Mouse (Mus musculus) cerebral cortex, adult 2 months (tissue): Measurements from ENCODE around the gene Tia1.

ENCODE experiments used
- WGBS: fragments of 180-500 bp; shearing (Covaris S2); methylation state at CpG from one replicate; pipeline ENCODE4 v1.1.7; 2018; 5-methylcytosine and 5-hydroxymethylcytosine counted together

The Tia1 gene

DNA sequence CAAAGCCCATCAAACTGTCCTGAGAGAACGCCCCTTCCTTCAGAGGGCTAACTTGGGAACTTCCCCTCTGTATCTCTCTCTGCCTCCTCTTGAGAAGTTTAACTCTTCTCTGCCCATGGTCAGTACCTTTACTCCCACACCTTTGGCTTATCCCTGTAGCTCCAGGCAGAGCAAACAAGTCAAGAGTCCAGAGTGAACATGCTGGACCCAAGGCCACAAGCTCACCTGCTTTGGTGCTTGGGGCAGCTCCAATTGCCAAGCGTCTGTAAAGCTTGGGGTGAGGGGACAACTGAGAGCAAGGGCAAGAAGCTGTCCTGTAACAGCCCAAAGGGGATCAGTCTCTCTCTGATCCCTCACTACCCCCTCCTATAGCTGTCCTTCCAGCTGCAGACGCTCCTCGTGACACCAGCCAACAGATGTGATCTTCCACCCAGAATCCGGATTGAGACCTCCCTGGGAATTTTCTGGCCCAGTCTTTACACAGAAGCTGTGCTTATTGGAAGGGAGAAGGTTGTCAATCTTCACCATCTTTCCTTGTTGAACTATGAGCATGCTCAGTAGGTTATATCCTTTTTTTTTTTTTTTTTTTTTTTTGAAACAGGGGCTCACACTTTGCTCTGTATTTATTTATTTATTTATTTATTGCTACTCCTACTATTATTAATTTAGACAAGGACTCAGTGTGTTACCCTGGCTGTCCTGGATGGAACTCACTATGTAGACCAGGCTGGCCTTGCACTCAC lies 18.5 kb upstream of the Tia1 start:
- 87% methylated on average over 5 of the region's 5 CpGs for WGBS

DNA sequence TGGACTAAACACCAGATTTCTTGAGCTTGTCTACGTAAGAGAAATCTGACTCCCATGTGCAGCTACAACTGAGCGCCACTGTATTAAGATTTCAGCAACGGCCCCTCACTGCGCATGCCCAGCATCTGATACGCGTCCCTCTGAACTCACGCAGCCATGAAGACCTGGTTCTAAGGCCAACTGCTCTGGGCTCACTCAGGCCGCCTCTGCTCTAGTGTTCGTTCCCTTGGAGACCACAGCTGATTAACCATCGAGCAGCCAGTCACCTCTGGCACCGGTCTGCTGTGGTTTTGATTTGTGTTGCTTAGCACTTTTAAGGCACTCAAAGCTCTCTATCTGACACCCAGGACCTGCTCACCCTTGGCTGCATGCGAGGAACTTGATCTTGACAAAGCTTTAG lies 16.7 kb upstream of the Tia1 start:
- 84% methylated on average over 12 of the region's 12 CpGs for WGBS

DNA sequence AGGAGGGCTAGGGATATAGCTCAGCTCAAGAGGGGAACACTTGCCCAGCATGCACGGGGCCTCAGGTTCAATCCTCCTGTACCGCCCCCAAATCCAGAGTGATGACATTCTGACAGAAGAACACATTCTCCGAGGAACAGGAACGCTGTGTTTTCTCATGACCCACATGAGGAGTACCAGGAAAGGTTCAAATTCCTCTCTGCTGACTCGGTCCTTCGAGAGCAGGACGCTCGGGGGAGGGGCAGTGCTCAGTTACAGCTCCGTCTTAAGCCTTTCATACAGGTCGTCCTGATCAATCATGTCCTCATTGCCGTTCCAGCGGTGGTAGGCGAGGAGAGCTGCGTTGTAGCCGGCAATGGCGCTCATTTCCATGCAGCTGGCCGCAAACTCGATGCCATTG lies 15.6 kb upstream of the Tia1 start:
- 88% methylated on average over 18 of the region's 18 CpGs for WGBS

DNA sequence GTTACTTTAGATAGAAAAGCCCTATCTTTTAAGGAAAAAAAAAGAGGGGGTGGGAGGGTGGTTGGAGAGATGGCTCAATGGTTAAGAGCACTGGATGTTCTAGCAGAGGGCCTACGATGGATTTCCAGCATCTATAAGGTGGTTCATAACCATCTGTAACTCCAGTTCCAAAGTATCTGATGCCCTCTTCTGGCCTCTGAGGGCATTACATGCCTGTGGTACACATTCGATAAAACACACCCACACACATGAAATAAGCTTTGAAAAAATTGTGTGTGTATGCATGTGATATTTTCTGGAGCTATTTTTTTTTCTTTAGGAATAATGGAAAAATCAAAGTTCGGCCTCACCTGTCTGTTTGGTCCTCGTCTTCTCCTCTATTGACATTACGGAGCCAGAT lies 12.7 kb upstream of the Tia1 start:
- 84% methylated on average over 5 of the region's 5 CpGs for WGBS

DNA sequence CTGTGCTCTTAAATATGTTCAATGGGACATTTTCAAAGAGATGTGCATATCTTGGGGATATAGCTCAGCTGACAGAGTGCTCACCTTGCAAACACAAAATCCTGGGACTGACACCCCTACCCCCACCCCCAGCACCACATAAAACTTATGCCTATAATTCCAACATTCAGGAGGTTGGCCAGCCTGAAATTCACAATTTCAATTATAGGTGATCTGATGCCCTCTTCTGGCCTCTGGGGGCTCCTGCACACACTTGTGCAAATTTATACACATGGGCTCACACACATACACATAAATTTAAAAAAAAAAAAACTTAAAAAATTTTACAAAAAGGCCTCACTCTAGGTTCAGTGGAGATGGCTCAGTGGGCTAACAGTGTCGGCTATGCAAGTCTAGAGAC lies 10.8 kb upstream of the Tia1 start:
- 100% methylated on average over 1 of the region's 1 CpGs for WGBS

DNA sequence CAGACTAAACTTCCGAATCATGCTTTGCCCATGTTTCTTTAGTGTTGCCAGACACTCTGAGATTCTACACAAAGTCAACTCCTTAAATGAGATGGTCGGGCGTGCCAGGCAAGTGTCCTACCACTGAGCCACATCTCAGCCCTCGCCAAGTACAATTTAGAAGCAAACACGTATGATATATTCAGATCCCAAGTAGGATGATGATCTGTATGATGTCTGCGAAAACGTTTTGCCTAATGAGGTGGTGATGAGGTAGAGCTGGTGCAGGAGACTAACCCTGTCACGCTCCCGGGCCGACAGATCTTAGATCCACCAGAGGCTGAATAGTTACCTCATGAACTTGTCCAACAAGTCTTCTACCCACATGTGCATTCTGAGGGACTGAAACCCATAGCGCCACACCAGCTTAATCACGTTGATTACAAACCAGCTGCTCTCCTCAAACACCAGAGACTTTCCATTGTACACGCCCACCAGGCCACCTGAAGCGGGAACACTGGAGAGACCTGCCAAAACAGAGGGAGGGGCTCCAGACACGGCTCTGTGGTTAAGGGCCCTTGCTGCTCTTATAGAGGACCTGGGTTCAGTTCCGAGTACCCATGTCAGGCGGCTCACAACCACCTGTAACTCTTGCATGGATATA lies 9.8 kb upstream of the Tia1 start:
- WGBS: 76% methylated on average over 17 of the region's 17 CpGs

DNA sequence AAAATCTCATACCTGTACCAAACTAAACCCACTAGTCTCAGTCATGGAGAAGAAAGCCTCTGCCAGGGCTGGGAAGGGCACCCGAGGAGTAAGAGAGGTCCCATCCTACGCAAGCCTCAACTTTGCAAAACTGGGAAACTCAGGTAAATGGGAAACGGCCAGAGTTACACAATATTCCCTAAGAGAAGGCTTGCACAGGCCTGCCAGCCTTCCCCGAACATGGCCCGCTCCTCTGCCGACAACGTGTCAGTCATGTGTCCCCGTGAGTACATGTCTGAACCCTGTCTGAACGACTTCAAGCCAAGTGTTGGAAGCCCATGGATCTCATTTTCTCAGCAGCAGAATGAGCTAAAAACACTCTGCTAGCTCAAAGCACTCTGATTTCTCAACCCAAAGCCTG lies 9.0 kb upstream of the Tia1 start:
- WGBS: 67% methylated on average over 9 of the region's 9 CpGs

DNA sequence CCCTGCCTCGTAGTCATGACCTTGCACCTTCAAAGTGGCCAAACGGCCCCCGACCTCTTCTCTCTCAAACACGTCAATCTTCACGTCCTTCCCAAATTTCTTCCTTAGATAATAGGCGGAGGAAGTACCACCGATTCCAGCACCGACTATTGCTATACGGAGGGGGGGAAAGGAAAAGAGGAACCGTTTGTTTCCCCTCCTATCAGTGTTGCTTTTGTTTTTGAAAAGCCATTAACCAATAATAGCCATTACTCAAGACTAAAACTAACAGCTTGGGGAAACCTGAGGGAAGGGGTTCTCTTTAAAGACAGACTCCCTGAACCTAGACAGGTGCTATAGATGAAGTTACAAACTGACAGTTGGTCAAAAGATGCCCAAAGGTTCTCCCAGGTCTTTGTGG lies 8.1 kb upstream of the Tia1 start:
- 6% methylated on average over 10 of the region's 10 CpGs for WGBS

DNA sequence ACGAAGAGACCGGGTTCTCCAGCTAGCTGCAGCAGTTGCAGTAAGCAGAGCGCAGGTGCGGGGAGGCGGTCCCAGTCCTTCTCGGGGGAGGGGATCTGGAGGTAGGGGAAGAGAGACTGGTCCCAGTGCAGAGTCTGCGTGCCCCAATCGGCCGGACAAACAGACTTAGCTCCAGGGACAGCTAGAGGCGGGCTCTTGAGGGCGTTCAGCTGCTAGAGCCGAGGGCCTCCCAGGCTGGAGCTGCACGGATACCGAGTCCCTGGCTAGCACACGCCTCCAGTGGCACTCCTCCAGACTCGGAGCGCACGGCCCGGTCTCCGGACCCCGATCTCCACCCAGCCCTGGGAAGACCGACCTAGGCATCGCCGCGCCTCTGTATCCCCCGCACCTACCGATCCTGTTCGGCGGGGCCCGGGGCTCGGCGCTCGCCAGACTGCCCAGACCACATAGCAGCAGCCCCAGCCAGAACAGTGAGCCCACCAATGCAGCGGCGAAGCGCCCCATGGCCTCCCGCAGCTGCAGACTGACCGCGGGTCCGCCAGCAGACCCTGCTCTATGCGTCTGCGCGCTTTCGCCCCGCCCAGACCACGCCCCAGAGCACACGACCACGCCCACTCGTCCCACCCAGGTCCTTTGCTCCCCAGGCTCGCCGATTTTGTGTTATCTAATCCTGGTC lies 7.3 kb upstream of the Tia1 start, which contains the start of gene Pcyox1:
TSS of gene Pcyox1 (minus strand) at position 574 of the 676 bp plus-strand sequence.
- under 1% methylated on average over 51 of the region's 51 CpGs for whole genome bisulfite sequencing

DNA sequence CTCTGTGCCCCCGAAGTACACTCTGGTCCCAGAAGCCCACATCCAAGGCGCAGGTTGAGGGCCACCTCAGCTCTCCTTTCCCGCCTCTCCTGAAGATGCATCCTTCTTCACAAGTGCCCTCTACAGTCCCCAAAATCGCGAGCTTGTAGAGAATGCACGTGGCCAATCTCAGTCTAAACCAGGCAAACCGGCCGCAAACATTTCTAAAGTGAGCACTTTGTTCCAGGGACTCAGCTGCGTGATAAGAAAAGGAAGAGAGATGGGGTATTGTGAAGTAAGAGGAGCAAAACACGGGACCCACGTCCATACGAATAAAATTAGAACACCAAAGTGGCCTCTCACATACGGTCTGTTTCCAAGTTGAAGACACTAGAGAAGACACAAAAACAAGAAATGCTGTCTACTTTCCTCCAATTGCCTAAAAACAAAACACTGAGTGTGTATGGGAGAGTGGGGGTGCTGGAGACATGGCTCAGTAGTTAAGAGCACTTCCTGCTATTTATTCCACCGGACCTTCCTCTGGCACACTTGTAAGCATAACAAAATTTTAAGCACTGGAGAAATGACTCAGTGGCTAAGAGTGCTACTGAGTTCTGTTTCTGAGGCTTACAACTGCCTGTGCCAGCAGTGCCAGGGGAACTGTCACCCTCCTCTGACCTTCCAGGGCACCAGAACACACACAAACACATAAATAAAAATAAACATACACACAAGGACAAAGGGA lies 6.6 kb upstream of the Tia1 start:
- WGBS: under 1% methylated on average over 14 of the region's 14 CpGs

DNA sequence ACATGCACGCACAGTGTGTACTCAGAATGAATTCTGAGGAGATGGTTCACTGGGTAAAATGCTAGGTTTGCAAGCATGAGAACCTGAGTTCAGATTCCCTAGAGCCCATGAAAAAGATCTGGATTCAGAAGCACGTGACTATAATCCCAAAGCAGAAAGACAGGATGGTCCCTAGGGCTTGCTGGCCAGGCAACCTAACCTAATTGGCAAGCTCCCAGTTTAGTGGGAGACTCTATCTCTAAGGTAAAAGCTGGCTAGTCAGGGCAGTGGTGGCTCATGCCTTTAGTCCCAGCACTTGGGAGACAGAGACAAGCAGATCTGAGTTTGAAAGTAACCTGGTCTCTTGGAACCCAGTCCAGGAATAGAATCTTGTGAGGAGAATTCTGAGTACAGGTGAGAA lies 5.0 kb upstream of the Tia1 start:
- 84% methylated on average over 2 of the region's 2 CpGs for WGBS

DNA sequence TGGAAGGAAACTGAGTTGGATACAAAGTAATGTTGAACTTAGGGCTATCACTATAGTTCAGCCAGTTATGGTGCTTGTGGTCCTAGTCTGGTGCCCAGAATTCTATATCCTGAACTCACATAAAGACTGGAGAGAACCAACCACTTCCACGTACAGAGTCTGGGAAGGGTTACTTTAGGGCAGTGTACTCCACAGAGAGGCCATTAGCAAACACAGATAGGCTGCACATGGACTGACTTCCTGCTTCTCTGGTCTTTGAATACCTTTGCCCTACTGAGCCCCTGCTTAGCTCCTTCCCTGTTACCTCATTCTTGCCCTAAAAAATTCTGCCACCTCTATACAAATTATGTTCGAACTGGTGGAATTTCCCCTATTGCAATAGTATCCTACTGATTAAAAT lies 4.0 kb upstream of the Tia1 start:
- WGBS: 79% methylated on average over 2 of the region's 2 CpGs

DNA sequence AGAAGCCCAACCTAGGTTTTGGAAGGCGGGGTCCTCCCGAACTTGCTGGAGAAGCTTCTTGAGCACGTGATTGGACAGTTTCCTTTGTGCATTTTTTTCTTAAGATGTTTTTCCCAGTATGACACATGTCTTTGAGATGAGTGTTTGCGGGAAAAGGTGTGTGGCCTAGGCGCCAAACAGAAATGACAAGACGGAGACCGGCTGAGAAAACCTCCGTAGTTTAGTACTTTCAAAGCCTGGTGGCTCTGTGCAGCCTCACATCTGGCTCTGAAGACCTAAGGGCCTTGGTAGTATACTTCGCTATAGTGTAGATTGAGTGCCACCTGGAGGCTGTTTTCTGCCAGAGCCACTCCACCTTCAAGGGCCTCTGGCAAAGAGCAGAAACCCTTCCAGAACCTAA lies 3.0 kb upstream of the Tia1 start:
- 11% methylated on average over 9 of the region's 9 CpGs for WGBS

DNA sequence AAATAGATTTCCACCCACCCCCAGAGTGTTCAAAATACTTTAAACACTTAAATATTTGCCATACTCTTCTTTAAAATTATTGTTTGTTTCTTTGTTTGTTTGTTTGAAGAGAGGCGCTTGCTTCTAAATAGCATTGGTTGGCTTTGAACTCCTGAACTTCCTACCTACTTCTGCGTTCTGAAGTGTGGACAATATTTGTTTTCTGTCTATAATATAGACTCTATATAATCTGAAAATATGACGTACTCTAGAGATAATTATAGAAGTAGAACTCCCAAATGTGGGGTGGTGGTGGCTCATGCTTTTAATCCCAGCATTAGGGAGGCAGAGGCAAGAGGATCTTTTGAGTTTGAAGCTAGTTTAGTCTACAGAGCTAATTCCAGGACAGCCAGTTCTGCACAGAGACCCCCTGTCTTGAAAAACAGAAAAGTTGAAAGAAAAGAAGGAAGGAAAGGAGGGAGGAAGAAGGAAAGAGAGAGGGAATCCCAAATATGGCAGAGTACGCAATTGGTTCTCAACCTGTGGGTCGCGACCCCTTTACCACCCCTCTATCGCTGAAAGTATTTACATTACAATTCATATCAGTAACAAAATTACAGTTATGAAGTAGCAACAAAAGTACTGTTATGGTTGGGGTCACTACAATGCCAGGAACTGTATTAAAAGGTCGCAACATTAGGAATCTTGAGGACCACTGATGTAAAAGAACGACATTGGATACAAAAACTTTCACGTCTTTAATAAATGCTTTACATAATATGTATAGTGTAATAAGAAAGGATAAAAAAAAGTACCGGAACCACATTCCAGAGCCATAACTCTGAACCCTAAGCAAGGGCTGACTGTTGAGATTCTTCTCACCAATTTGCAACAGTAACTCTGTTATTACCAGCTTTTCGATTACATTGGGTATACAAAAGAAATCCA lies 1.1 kb upstream of the Tia1 start:
- 30% methylated on average over 12 of the region's 12 CpGs for WGBS

DNA sequence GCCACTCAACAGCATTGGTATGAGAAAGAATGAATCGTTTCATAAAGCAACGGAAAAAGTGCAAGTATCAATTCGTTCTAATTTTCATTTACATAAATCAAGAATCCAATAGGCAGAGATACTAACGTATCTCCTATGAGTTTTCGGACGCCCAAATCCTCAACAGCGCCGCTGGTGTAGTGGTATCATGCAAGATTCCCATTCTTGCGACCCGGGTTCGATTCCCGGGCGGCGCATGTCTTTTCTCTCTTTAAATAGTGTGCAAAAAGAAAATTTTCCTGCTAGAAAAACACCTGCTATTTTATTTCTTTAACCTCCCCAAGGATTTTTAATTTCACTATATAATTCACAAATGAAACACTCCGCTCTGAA lies 305 bp upstream of the Tia1 start:
- WGBS: under 1% methylated on average over 15 of the region's 15 CpGs

DNA sequence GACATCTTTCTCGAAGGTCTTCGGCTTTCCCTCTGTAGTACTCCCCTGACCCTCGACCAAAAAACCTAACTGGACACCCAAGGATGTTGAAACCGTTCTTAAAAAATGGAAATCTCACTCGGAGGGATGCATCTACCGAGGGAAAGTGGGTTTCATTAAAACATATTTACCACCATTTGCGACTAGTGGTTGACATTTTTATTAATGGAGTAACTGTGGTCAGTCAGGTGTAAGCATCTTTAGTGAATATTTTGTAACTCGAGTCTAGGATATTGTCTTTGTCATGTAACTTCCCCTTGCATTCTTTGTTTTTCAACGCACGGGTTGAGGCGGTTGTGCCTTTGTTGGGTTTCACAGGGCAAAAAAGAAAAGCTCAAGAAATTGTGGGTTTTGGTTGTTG lies 977 bp downstream of the Tia1 start:
- WGBS: under 1% methylated on average over 11 of the region's 11 CpGs

DNA sequence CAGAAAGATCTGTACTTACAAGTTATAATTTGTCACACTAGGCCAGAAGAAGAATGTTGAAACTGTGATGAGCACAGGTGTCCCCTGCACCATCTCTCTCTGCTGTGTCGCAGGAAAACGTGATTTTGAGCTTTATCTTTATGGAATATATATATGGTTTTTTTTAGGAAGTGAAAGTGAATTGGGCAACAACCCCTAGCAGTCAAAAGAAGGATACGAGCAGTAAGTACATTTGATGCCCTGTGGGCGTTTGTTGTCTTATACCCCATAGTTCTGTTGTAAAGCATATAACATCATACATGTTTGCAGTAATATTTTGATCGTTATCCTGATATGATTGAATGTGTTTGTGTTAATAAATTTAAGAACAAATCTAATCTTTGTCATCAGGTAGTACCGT lies 14.7 kb downstream of the Tia1 start:
- 90% methylated on average over 6 of the region's 6 CpGs for WGBS

DNA sequence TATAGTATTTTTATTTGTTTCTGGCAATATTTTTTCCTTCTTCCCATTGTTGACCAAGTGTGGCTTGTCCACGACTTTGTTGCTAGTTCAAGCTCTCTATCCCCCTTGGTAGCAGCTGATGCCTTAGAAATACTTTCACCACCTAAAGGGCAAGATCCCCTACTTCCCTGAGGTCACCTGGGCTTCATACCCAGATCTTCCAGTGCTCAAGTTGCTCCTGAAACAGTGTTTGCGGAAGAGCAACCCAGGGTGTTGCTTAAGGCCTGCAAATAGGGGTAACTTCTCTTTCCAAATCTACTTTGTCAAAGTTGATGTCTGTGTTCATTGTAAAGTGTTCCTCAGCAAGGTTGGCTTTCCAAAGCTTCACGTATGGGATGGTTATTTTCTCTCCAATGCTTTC lies 15.2 kb downstream of the Tia1 start:
- WGBS: 83% methylated on average over 3 of the region's 3 CpGs

DNA sequence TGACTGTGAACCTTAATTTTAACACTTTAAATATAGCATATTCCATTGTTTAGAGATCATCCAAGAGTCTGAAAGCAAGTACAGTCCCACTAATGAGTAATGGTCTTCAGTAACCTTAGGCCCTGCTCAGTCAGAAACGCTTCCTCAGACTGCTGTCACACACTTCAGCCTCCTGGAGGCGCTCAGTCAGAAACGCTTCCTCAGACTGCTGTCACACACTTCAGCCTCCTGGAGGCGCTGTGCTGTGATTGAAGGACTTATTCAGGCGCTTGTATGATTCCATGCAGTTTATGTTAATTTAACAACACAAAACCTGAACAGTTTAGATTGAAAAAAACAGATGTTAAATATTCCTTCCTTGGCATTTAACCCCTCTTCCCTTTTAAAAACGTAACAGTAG lies 16.5 kb downstream of the Tia1 start:
- WGBS: 74% methylated on average over 6 of the region's 6 CpGs

DNA sequence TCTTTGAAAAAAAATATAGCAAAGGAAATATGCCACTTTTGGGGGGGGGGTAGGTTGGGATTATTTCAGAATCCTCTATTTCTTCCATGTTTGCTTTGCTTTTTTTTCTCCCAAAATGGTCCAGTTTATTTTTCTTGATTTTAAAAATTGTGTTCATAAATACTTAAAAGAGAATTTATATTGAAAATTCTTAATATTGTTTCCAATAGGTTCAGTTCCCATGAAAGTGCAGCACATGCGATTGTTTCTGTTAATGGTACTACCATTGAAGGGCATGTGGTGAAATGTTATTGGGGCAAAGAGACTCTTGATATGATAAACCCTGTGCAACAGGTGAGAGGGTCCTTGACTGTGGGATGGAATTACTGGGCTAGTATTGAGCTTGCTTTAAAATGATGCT lies 22.3 kb downstream of the Tia1 start, which contains the start of gene Gm44790:
TSS of gene Gm44790 (plus strand) at position 301 of the 400 bp plus-strand sequence.
- 99% methylated on average over 1 of the region's 1 CpGs for WGBS

DNA sequence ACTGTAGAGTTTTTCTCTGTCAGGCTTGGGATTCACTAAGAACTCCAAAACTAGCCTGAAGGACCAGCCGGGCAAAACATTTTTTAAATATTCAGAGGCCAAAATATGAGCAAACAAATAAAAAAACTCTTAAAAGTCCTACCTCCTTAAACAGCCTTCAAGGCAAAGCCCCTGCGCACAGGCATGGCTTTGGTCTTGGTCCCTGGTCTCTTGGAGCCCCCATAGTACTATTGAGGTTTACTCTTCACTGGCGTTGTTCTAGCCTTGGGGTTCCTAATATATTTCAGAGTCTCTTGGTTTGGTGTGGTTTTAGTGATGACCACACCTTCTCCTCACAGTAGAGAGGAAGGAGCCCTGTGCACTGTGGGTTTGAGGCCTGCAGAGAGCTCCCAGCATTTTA lies 27.5 kb downstream of the Tia1 start:
- WGBS: 95% methylated on average over 3 of the region's 3 CpGs
